Mouse (Mus musculus) ZHBTc4 (cell line): ENCODE results near the gene Flad1.
A peak's percentile ranks its signal among the peaks of the same experiment; 100 is the strongest.

Experiments
- DNase-seq: peaks from one replicate; pipeline ENCODE4 v3.0.0-alpha.2; 2011; ENCODE audit warnings: low read depth, low spot score

Flad1 gene

DNA sequence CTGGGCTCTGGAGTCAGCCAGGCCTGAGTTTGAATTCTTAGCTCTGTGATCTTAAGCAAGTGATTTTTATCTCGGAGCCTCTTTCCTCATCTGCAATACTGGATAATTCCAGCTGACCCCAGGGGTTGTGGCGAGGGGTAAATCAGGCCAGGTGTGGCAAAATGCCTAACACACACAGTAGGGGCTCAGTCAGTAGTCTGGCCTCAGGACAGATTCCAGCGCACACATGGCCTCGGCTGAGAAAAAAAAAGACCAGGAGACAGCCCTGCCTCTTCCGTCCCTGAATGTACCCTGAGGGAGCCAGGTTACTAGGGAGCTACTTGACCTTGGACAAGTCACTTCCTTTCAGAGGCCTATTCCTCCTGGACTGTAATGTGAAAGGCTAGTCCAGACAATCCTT is 28.7 kb downstream of the Flad1 start:
- DNase-seq: peak; percentile 90

DNA sequence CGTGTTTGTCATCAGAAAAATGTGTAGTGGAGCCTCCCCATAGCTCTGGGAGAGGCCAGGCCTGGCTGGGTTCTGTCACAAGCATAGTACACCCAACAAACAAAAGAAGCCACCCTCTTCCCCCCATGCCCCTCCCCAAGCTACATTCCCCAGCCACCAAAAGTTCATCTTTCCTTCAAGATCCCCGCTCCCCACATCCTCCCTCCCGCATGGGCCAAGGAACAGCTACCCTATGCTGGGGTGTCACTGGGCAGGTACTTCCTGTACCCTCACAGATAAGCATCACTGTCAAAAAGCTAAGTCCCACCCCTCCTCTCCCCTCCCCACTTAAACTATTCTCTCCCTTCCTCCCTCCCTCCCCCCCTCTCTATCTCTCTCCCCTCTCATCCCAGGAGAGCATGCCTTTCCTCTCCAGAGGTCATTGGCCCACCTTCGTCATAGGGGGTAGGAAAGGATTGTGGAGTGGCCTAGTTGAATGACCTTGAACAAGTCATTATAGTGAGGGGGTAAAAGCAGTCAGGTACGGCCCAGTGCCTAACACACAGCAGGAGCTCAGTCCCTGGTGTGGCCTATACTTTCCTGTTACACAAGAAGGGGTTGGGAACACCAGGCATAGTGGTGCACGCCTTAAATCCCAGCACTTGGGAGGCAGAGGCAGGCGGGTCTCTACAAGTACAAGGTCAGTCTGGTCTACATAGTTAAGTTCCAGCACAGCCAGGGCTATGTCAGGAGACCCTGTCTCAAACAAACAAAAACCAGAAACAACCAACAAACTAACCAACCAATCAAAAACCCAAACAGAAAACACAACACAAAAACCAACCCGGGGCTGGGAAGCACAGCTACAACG is 29.4 kb downstream of the Flad1 start:
- DNase-seq: peak; percentile 93

DNA sequence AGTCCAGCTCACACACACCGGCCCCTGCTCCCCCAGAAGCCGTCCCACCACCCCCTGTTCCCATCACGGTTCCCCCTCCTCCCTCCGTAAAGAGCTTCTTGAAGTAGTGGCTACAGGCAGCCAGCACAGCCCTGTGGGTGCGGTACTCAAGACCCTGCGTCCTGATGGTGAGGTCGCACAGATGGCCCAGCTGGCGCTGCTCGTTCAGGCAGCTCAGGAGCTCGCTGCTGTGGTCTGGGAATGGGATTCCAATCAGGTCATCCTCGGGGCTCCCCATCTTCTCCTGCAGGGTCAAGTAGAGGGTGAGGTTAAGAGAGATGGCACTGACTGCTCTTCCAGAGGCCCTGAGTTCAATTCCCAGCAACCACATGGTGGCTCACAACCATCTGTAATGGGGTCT is 30.4 kb downstream of the Flad1 start:
- no peak for DNase-seq

DNA sequence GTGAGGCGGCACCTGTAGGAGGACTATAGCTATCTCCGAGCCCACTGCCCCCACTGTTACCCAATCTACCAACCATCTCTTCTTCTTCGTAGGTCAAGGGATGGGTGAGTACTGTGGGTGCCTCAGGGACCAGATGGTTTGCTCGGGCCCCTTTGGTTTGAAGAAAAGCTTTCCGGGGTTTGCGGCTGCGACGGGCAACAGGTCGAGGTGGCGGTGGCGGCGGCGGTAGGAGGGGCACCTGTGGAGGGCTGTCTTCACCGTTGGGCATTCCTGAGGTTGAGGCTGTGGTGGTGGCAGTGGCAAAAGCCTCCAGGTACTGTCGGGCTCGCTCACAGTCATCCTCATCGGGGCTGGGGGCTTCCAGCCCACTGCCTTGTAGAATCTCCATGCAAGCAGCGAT is 31.0 kb downstream of the Flad1 start:
- no peak for DNase-seq

DNA sequence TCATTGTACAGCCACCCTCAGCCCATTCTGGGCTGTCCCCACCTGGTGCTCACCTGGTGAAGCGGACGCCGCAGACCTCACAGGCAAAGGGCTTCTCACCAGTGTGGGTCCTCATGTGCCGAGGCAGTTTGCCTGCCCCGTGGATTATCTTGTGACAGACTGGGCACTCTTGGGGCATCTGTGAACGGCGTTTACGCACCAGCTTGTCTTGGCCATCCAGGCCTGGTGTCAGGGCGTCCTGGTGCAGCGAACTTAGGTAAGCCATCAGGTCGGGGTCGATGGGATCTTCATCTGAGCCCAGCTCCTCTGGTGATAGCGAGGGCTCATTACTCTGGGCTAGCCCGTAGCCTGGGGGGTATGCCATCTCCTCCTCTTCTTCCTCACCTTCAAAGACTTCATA is 31.4 kb downstream of the Flad1 start:
- DNase-seq: no peak

DNA sequence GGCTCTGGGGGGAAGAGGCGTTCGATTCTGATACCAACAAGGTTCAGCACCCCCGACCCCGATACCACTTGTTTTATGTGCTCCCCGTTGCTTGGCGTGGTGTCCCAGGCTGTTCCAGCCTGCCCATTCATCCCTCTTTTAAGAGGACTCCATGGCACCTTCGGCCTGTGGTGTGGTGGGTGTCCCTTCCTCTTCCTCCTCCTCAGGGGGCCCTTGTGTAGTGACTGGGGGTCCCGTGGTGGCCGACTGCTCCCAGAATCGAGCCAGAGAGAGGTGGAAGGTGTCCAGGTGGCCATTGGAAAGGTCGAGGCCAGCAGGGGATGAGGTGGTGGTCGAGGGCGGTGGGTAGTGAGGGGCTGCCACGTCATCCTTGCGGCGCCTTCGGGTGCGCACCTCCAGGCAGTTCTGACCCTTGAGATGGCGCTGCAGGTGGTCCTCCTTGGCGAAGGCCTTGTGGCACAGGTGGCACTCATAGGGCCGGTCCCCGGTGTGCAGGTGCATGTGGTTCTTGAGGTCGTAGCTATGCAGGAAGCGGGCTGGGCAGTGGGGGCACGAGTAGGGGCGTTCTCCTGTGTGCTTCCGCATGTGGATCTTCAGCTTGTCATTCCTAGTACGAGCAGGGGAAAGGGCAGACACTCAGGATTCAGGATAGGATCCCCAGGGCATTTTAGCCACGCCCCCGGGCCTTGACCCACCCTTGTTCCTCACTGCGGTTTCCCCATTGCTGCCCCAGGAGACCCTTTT is 32.1 kb downstream of the Flad1 start:
- DNase-seq: peak; percentile 63

DNA sequence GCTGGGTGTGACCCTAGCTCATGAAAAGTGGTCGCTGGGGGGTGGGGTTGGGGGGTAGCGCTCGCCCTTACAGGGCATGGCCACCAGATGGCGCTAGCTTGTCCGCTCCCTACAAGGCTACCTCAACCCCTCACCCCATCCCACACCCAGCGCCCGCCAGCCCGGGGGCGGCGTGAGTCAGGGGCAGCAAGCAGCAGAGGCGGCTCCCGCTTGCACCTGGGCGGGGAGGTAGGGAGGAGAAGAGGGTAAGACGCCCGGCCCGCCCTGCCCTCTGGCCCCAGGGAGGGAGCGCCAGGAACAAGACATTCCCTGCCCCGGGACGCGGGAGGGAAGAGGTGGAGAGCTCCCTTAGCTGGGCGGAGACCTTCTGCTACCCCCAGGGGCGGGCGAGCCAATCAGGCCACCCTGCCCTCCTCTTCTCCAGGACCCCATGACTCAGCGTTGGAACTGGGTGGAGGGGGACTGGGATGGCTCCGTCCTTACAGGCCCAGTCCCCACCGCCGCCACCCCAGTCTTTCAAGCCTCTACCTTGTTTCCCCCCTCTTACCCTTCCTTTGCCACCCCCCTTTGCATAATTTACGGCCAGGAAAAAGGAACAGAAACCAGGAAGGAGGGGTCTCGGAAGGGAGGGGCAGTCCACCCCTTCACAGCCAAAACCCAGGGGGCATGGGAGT is 33.1 kb downstream of the Flad1 start:
- peak; percentile 99 for DNase-seq

DNA sequence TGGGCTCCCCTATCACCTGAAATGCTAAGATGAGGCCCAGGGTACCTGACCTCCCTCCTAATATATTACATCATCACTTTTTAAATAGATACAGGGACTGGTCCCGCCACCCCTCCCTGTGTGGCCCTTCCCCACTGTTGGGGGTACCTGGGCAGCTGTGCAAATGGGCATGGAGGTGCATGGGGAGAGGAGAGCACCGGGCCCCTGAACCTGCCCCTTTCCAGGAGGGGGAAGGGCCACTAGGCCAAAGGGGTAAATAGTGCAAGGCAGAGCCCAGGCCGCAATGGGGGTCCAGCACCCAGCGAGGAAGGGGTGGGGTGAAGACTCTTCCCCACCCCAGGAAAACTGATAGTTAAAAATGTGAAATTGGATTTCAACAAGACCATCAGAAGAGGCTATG is 33.8 kb downstream of the Flad1 start:
- no peak for DNase-seq

DNA sequence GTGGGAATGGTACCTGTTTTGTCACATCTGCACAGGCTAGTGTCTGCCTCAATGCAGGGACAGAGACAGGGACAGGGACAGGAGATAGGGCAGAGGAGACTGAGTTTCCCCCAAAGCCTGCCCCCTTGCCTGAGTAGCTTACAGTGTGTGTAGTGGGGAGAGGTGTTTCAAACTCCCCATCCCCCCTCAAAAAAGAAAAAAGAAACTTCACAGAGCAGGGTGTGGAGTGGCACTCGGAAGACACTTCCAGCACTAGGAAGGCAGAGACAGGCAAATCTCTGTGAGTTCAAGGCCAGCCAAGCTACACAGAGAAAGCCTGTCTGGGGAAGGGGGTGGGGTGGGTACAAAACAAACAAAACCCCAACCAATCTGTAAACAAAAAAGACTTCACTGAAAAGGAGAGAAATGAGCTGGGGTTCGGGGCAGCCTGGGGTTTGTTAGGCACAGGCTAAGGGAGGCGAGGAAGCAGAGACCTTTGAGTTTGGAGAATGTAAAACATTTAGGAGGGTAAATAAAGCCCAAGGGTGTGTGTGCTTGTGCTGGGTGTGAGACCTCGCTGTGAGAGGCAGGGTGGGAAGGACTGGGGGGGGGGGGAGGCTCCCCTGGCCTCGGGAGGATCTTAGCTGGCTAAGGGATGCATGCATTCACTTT is 38.0 kb downstream of the Flad1 start:
- peak; percentile 59 for DNase-seq

DNA sequence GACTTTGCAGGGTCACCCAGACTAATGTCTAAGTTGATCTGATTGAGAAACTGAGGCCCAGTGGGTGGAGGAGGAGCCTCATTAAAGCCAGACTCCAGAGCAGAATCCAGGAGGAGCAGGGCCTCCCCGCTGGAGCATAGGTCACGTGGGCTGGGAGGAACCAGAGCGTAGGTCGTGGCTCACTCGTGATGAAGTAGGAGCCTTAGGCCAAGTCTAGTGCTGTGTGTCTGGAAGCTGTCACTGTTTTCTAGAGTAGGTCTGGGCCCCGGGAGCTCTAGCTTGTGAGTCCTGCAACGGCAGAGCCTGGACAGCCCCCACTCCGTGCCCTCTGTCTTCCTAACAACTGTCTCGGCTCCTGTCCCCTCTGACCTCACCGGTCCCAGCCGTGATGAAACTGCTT is 44.3 kb downstream of the Flad1 start:
- DNase-seq: peak; percentile 61

DNA sequence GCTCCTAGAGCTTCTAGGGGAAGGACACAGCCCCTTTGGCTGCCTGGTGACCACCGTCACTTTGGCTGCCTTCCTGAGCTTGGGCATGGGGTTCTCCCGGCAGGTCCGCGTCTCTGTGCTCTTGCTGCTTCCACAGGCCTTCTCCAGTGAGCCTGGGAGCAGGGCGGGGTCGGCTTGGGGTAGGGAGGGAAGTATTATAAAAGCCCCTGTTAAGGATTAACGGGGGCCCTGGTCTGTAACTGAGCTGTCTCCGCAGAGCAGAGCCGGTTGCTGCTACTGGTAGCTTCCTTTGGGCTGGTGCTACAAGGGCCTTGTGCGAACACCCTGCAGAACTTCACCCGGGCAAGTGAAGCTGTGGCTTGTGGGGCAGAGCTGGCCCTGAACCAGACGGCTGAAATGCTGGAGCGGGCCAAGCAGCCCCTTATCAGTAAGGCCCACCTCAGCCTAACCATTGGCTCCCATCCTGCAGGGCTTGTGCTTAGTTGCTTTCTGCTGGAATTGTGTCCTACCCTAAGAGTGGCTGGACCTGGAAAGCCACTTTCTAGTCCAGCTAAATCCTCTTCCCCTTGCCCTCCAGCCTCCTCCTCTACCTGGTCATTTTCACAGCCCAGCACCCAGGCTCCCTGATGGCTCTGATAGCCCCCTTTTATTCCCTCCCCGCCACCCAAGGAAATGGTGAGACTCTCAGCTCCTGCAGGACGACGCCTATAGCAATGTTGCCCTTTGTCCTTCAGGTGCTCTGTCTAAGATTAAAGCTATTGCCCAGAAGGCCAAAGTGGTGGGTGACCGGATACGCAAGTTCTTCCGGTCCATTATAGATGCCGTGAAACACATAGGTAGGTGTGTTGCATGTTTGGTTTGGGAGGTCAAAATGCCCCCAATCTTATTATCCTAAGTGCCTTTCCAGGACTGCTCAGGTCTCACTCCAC is 45.9 kb downstream of the Flad1 start:
- DNase-seq: no peak

DNA sequence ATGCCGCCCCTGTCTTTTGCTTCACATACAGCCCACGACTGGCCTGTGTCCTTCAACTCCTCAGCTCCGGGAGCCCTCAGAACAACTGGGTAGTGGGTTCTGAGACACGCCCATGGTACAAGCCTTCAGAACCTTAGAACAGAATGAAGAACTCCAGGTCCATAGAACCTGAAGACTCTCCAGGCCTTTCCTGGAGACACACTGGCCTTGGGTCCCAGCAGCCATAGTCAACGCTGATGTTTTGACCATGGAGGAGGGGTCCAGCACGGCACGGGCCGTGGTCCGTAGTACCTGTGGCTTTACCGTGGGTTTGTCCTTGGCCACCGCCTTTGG is 46.6 kb downstream of the Flad1 start, which contains the start of gene Dcst1:
Gene Dcst1 (minus strand): TSS at position 101 of the 333 bp plus-strand sequence.
- no peak for DNase-seq

DNA sequence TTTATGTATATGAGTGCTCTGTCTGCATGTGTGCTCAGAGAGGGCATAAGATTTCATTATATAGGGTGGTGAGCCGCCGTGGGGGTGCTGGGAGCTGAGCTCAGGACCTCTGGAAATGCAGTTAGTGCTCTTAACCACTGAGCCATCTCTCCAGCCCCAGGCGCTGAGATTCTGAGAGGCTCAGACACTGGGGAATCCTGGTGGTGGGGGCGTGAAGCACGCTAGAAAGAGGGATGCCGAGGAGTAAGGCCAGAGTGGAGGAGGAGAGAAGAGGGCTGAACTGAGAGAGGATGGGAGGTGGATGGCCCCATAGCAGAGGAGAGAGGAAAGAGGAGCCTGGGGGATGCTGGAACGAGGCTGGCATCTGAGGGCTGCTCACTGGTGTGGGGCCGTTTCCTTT is 47.0 kb downstream of the Flad1 start:
- DNase-seq: peak; percentile 56

DNA sequence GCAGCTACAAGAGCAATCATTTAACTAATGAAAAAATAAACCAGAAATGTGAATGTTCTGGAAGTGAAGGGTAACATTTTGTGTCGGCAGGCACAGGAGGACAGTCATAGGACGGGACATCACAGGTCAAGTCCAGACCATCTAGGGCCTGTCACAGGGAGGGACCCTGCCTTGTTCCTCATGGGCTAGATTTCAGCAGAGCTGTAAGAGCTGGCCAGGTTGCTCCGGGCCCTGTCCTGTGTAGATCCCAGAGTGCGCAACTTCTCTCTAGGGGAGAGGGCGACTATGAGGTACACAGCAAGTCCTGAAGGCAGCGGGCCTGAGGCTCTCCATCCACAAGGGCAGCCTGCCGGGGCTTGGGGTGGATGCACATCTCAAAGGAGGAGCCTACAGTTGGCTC is 50.0 kb downstream of the Flad1 start, which contains the start of gene Dcst2:
Gene Dcst2 (plus strand): TSS at position 301 of the 400 bp plus-strand sequence.
- no peak for DNase-seq

DNA sequence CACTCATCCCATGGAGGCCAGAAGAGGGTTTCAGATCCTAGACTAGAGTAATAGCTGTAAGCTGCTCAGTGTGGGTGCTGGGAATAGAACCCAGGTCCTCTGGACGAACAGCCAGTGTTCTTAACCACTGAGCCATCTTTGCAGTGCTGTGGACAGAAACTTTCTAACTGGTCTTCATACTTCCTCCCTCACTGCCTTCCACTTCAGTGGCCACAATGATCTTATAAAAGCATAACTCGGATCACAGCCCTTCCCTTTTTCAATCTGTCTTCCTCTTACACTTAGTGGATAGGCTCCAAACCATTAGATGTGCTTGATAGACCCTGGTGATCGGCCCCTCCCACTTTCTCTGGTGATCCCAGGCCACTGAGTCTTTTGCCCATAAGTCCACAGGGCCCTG is 51.4 kb downstream of the Flad1 start:
- DNase-seq: no peak

DNA sequence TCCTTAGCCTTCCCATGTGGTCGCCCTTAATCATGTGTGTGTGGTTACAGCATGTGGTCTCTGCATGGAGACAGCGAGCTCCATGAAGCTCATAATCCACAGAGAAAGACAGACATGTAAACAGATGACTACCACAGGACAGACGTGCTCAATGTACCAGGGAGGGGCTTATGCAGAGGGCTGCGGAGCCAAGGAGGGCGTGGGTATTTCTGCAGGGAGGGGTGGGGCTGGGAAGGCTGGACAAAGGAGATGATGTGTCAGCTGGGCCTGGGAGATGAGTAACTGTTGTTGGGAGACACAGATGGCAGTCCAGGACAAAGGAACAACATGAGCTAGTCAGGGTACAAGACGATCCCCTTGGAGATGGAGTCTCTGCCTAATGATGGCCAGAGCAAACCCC is 52.0 kb downstream of the Flad1 start:
- peak; percentile 60 for DNase-seq

DNA sequence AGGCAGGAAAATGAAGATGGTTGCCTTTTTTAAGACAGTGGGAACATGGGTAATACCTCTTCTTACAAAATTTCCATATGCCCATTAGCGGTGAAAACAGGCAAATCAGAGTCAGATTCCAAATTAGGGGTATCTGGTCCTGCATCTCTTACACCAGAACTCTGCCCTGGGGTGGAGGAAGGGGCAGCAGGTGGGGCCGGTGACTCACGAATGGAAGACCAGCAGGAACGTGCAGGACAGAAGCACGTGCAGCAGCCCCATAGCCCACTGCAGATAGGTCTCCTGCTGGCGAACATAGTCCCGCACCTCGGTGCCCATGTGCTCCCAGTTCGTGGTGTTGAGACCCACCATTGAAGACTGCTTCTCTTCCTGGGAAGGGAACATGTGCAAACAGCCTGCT is 55.6 kb downstream of the Flad1 start:
- no peak for DNase-seq

DNA sequence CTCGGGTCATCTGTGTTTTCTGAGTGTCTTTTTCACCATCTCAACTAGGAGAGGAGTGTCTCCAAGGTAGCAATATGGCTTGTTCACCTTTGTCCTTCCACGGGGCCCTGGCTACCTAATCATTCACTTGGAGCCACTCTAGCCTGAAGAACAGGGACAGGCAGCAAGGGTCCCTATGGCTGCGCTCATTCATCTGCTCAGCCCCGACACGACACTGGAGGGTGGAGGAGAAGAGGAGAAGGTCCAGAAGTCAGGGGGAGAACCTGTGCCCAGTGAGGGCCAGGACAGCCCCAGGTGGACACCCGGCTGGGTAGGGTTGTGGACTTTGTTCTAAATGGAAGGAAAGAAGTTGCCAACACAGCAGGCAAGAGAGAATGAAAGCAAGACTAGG is 56.2 kb downstream of the Flad1 start:
- no peak for DNase-seq

DNA sequence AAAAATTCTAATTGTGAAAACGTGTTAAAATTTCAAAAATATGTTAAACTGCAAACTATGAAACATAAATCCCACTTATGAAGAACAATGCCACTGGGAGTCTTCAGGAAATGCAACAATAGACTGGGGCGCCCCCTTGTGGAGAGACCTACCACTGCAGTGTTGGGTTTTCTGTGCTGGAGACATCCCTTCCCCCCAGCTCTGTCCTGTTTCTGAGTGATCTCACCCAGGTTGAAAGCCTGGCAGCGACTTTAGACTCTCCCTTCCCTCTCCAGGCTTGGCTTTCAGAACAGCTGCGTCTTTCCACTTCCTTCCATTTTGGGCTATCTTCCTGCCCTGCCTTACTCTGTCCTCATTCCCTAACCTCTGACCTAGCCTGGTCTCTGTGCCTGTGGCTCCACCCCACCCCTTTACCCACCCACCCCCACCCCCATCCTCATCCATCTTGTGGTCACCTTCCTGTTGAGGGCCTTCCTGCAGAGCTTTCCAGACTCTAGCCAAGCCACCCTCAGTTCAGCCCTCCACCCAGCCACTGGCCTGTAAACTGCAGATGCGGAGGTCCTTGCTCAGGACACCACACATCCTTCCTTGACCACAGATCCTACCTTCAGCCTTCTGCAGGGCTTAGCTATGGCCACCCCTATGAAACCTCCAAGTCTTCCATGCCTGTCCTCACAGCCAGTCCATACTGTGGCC is 56.7 kb downstream of the Flad1 start:
- DNase-seq: peak; percentile 87

DNA sequence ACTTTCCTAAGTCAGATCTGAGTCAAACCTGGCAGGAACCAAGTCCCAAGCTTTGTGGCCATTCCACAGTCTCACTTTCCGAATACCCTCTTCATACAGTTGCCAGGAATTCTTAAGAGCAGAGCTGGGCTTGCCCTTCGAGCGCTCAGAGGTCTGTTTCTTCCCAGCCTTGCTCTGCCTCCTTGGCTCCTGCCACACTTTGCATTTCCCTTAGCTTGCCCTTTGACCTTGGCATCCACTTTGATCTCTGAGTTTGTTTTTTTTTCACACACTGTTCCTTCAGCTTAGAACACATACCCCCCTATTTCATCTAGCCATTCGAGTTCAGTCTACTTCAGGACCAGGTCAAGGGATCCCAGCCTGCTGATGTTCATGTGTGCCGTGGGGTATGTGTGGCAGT is 60.4 kb downstream of the Flad1 start:
- DNase-seq: no peak
